ENCODE assay signal across 9 mouse cellular contexts in the genomic region with DNA sequence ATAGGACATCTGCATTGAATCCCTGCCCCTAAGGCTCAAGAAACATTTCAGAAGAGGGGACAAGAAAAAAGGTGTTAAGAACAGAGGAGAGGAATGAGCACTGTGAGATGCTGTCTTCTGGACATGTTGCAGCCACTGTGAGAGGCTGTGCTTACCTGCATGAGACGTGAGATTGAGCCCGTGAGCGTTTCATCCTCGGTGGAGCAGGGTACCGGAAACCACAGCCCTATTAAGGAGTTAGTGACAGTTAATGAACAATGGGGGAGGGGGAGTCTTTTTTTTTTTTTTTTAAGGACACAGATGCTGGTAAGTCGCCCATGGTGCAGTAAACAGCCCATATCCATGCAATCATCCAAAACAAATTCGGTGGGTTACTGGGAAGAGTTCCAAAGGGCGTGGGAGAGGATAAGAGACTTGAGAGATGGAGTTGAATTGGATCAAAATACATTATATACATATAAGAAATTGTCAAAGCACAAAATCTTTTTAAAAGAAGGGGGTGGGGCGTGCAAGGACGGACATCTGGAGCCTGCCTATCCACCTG. TPM values are rescaled to one million over a fixed set of nuclear protein-coding genes. Genes with fewer than 3 reads are reported as not detected.
DNase-seq lines count a peak whose midpoint lies in the region; ATAC-seq and TF ChIP-seq lines count a peak whose summit lies in the region.
"Had no signal": no experiment of that assay in that cellular context is flagged by ENCODE, and none has a peak within 500 bp of the region (broad histone marks: within the 10 kb centered on the region; RNA-seq: fewer than 3 reads in every experiment).

No protein-coding gene starts in this region.

- no peak overlapping the region for H3K9ac ChIP-seq in kidney, postnatal 0 days (ENCODE audit: low read depth, low read length)
- H3K9ac ChIP-seq in intestine, embryonic 16.5 days (ENCODE audit: low read depth, low read length): 0 out of 2 replicates have a peak overlapping the region, but pooled peaks have one; percentile 30
- no peak overlapping the region for H3K9ac ChIP-seq in neural tube, embryonic 12.5 days

- H3K27me3 ChIP-seq in kidney, postnatal 0 days (ENCODE audit: insufficient read depth, low read length): no peaks in the 10 kb centered on the region
- H3K27me3 ChIP-seq in kidney, adult 2 months (replicated peaks; ENCODE audit: control insufficient read depth, insufficient read depth, low read length): no peaks in the 10 kb centered on the region
- no peaks in the 10 kb centered on the region for H3K27me3 ChIP-seq in forebrain, embryonic 10.5 days (ENCODE audit: poor library complexity, severe bottlenecking)
- H3K27me3 ChIP-seq in intestine, embryonic 16.5 days (replicated peaks; ENCODE audit: control insufficient read depth, insufficient read depth, low read length): no peaks in the 10 kb centered on the region
- no peaks in the 10 kb centered on the region for H3K27me3 ChIP-seq in neural tube, embryonic 12.5 days (replicated peaks)

- DNase-seq in kidney, postnatal 0 days (ENCODE audit: low spot score): peak; percentile 34
- no peak for DNase-seq in kidney, adult 2 months
- DNase-seq in forebrain, embryonic 10.5 days (ENCODE audit: extremely low spot score, low spot score): peak; percentile 34
- DNase-seq in T-cell, adult 2 months (ENCODE audit: low spot score): no peak
- DNase-seq in adrenal gland, postnatal 10 days: no peak
- DNase-seq in spleen, adult 18-20 months: no peak

- 0 out of 2 replicates have a peak overlapping the region, but pooled peaks have one; percentile 58 for H3K27ac ChIP-seq in kidney, postnatal 0 days
- no peak overlapping the region for H3K27ac ChIP-seq in kidney, adult 2 months (ENCODE audit: insufficient read depth, low read depth, low read length)
- H3K27ac ChIP-seq in forebrain, embryonic 10.5 days: peak overlapping the region; percentile 83
- H3K27ac ChIP-seq in intestine, embryonic 16.5 days (ENCODE audit: low read length): no peak overlapping the region
- no peak overlapping the region for H3K27ac ChIP-seq in neural tube, embryonic 12.5 days

- no peak for TF ChIP-seq CTCF in kidney, postnatal 0 days (IDR thresholded peaks at IDR 0.05; ENCODE audit: low read depth)
- TF ChIP-seq CTCF in kidney, adult 2 months (conservative IDR thresholded peaks at IDR 0.05; ENCODE audit: insufficient read depth, insufficient read length, low read depth, low read length): no peak

- H3K4me2 ChIP-seq in kidney, postnatal 0 days (ENCODE audit: low read length): peak overlapping the region; percentile 39
- H3K4me2 ChIP-seq in intestine, embryonic 16.5 days (ENCODE audit: low read depth, low read length): peak overlapping the region; percentile 11; the same call in 1 of the 2 replicates
- H3K4me2 ChIP-seq in neural tube, embryonic 12.5 days (replicated peaks): peak overlapping the region; percentile 64

- no peak for ATAC-seq in kidney, postnatal 0 days (replicated peaks; ENCODE audit: low FRiP score, low read depth)
- no peak for ATAC-seq in intestine, embryonic 16.5 days
- peak; percentile 61 for ATAC-seq in neural tube, embryonic 12.5 days (ENCODE audit: low FRiP score, low read depth)

- H3K9me3 ChIP-seq in kidney, postnatal 0 days (replicated peaks; ENCODE audit: low read length): no peaks in the 10 kb centered on the region
- H3K9me3 ChIP-seq in forebrain, embryonic 10.5 days: peaks cover 15% of the 10 kb centered on the region
- no peaks in the 10 kb centered on the region for H3K9me3 ChIP-seq in intestine, embryonic 16.5 days (ENCODE audit: control insufficient read depth, low read length)
- H3K9me3 ChIP-seq in neural tube, embryonic 12.5 days: 0 out of 2 replicates have a peak, but pooled peaks cover 5% of the 10 kb centered on the region
- H3K9me3 ChIP-seq: G1E had no signal

- WGBS in kidney, postnatal 0 days: 4% methylated on average over 10 of the region's 10 CpGs
- 18% methylated on average over 10 of the region's 10 CpGs for WGBS in kidney, adult 2 months
- WGBS in forebrain, embryonic 10.5 days: 4% methylated on average over 10 of the region's 10 CpGs
- 14% methylated on average over 10 of the region's 10 CpGs for WGBS in intestine, embryonic 16.5 days
- under 1% methylated on average over 10 of the region's 10 CpGs for WGBS in neural tube, embryonic 12.5 days

- 0 out of 2 replicates have a peak, but pooled peaks cover 8% of the 10 kb centered on the region for H3K4me1 ChIP-seq in kidney, postnatal 0 days (replicated peaks; ENCODE audit: insufficient read depth, low read length)
- no peaks in the 10 kb centered on the region for H3K4me1 ChIP-seq in kidney, adult 2 months (ENCODE audit: control insufficient read depth, insufficient read depth, low read length)
- H3K4me1 ChIP-seq in forebrain, embryonic 10.5 days: peaks cover 42% of the 10 kb centered on the region
- H3K4me1 ChIP-seq in intestine, embryonic 16.5 days (ENCODE audit: control insufficient read depth, insufficient read depth, low read length): peaks cover 3% of the 10 kb centered on the region; the same call in 1 of the 2 replicates
- peaks cover 23% of the 10 kb centered on the region for H3K4me1 ChIP-seq in neural tube, embryonic 12.5 days

- TF ChIP-seq POLR2A in kidney, adult 2 months (IDR thresholded peaks at IDR 0.05; ENCODE audit: low read depth, low read length): no peak

- no peak overlapping the region for H3K4me3 ChIP-seq in kidney, postnatal 0 days (replicated peaks; ENCODE audit: low read depth, low read length)
- H3K4me3 ChIP-seq in kidney, adult 2 months (ENCODE audit: insufficient read depth, low read depth, low read length): no peak overlapping the region
- H3K4me3 ChIP-seq in forebrain, embryonic 10.5 days: peak overlapping the region; percentile 46
- H3K4me3 ChIP-seq in intestine, embryonic 16.5 days (ENCODE audit: low read length): 0 out of 2 replicates have a peak overlapping the region, but pooled peaks have one; percentile 11
- H3K4me3 ChIP-seq in neural tube, embryonic 12.5 days: peak overlapping the region; percentile 30

- no peaks in the 10 kb centered on the region for H3K36me3 ChIP-seq in kidney, postnatal 0 days (ENCODE audit: insufficient read depth, low read length)
- no peaks in the 10 kb centered on the region for H3K36me3 ChIP-seq in kidney, adult 2 months (ENCODE audit: control insufficient read depth, insufficient read depth, low read length)
- H3K36me3 ChIP-seq in forebrain, embryonic 10.5 days (replicated peaks): 0 out of 2 replicates have a peak, but pooled peaks cover 4% of the 10 kb centered on the region
- H3K36me3 ChIP-seq in intestine, embryonic 16.5 days (ENCODE audit: control insufficient read depth, insufficient read depth, low read length): no peaks in the 10 kb centered on the region
- no peaks in the 10 kb centered on the region for H3K36me3 ChIP-seq in neural tube, embryonic 12.5 days
- H3K36me3 ChIP-seq: G1E had no signal

RNA-seq across cellular contexts. Expression of gene Snx20, which starts 32.4 kb away (rescaled TPM):
- 2.9 and 3.0 TPM in 2 replicates for polyA plus RNA-seq in kidney, postnatal 0 days (2015; fragmentation: Nextera tagmentation; extraction: Ambion mirVana)
- polyA plus RNA-seq in kidney, adult 2 months (2012; rRNA removed): 1.8 and 2.0 TPM in 2 replicates
- 0.47 and 1.0 TPM in 2 replicates for polyA plus RNA-seq in forebrain, embryonic 10.5 days (2016; fragmentation: Nextera tagmentation; extraction: Ambion mirVana)
- polyA plus RNA-seq in intestine, embryonic 16.5 days (2015; fragmentation: Nextera tagmentation; extraction: Ambion mirVana): 2.7 and 8.0 TPM in 2 replicates
- polyA plus RNA-seq in neural tube, embryonic 12.5 days (2016; fragmentation: Nextera tagmentation; extraction: Ambion mirVana): 0.83 and 1.3 TPM in 2 replicates
- 1 to 10 TPM; 2.5 to 2.7 TPM for total RNA-seq in adrenal gland, postnatal 10 days (2021)

RNA-seq across cellular contexts. Expression of gene Nod2, which starts 43.6 kb away (rescaled TPM):
- polyA plus RNA-seq in kidney, postnatal 0 days (2015; fragmentation: Nextera tagmentation; extraction: Ambion mirVana): 0.32 and 0.38 TPM in 2 replicates
- 1.4 and 1.7 TPM in 2 replicates for polyA plus RNA-seq in kidney, adult 2 months (2012; rRNA removed)
- 0.07 and 0.20 TPM in 2 replicates for polyA plus RNA-seq in forebrain, embryonic 10.5 days (2016; fragmentation: Nextera tagmentation; extraction: Ambion mirVana)
- 0.31 and 0.32 TPM in 2 replicates for polyA plus RNA-seq in intestine, embryonic 16.5 days (2015; fragmentation: Nextera tagmentation; extraction: Ambion mirVana)
- 0.11 and 0.16 TPM in 2 replicates for polyA plus RNA-seq in neural tube, embryonic 12.5 days (2016; fragmentation: Nextera tagmentation; extraction: Ambion mirVana)
- 1 to 10 TPM in 1 of 2 experiments, under 1 TPM in 1; 0.94 to 1.1 TPM for total RNA-seq in adrenal gland, postnatal 10 days (2021)

Comparison
In these comparisons a context has a peak if more than half of its experiments do, and no peak if none do; other contexts are left out.
1. DNase-seq: peak in kidney, postnatal 0 days (single experiment) and forebrain, embryonic 10.5 days (single experiment); none in kidney, adult 2 months (single experiment), T-cell, adult 2 months (single experiment), adrenal gland, postnatal 10 days (single experiment) and spleen, adult 18-20 months (0 of 2).
2. H3K27ac ChIP-seq: peak in kidney, postnatal 0 days (single experiment) and forebrain, embryonic 10.5 days (single experiment); none in kidney, adult 2 months (single experiment), intestine, embryonic 16.5 days (single experiment) and neural tube, embryonic 12.5 days (single experiment).
3. H3K4me2 ChIP-seq: peak in every context shown above with its lines; median percentile 64 in neural tube, embryonic 12.5 days; 39 in kidney, postnatal 0 days; 11 in intestine, embryonic 16.5 days.
4. H3K4me3 ChIP-seq: peak in forebrain, embryonic 10.5 days (single experiment), intestine, embryonic 16.5 days (single experiment) and neural tube, embryonic 12.5 days (single experiment); none in kidney, postnatal 0 days (single experiment) and kidney, adult 2 months (single experiment).